Mouse (Mus musculus) adrenal gland, adult (tissue): ENCODE measurements at regions not wholly inside any gene's neighbourhood (a gene's known extent, or its start where the extent isn't known, plus 50 kb on each side); places are given as distances from the start of the nearest gene placed in this dataset.

Experiments used
- DNase-seq, 2 experiments: peaks; one replicate each; pipeline ENCODE4 v3.0.0; 2022 to 2023; ENCODE audit warnings: low spot score in 1 of 2; ENCODE audit not compliant: inconsistent age in 2 of 2

- peak; percentile 25 to 82 for DNase-seq
Measured at GRCm38 (mm10) chr3:42110976-42111847, 368.8 kb downstream of the D3Ertd751e start.

DNA sequence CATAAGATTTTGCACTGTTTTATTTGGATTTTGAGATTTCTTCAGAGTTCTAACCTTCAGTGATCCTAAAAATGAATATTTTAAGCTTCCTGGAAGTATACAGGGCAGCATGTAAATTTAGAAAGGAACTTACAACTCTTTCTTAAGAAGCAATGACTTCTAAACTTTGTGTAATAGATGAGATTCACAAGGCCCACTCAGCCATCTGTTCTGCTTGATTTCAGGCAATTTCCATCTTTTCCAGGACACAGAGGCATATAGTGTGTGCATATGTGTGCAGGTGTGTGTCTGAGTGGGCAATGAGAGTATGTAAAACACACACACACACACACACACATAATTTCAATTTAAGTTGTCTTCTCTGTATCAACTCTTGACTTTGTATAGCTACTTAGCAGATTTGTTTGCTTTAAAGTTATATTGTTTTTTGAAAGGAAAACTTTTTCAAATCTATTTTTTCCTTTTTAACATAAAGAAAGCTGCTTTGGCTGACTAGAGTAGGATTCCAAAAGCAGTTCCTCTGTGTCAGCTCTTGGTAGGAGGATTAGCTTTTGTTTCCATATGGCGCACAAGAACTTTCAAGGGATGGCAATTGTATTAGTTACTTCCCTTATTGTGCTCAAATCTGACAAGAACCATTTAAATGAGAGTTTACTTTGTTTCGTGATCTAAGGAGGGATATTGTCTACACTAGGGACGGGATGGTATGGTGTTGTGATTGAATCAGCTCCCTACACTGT, 387.6 kb downstream of the D3Ertd751e start:
- DNase-seq: no peak

DNA sequence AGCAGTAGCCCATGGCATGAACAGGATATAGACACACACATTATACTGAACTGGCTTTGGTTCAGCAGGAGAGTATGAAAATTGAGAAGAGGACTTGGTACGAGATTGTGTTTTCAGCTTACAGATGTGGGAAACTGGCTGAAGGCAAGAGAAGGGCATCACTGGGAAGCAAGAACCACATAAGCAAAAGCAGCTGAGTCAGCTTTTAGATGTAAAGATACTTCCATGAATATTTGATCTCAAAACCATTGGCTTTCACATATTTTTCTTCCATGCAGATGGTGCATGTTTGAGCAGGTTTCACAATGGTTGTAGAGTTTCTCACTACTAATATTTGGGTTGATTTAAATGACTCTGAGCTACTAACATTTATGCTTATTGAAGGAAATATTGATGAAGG, 389.9 kb downstream of the D3Ertd751e start:
- no peak for DNase-seq

DNA sequence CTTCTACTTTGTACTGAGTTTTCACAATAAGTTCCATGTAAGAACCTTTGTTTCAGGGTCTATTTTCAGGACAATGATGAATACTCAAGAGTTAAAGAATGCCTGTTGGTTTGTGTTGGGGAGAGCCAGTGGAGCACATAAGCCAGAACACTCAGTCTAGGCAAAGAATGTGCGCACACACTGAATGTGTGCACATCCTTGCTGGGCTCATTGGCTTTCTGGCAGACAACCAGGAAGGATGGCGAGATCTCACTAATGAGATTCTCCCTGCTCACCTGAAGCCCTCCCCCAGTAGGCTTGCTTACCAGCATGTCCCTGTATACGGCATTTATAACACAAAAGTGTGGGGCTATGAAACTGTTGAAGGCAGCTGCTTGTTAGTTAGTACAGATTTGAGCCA, 411.0 kb downstream of the D3Ertd751e start:
- DNase-seq: no peak

DNA sequence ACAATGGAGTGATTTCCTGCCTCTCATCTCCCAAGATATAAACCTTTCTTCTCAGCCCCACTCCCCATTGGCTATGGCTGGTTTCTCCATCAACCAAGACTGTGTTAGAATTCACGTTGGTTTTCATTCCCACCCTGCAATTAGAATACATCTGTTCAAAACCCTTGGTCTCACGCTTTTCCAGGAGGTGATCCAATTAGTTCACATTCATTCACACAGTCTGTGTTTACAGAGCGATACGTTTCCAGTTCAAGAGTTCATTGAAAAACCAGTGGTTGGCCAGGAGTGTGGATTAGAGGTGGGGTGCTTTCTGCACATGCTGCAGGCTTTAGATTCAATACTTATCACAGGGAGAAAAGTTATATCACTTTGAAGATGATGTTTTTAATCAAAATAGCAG, 412.5 kb downstream of the D3Ertd751e start:
- no peak for DNase-seq

GRCm38 (mm10) chr3:42163666-42164065, 421.3 kb downstream of the D3Ertd751e start:
- DNase-seq: no peak

- DNase-seq: no peak
Measured at GRCm38 (mm10) chr3:42199206-42199605, 456.8 kb downstream of the D3Ertd751e start.

- DNase-seq: no peak
Measured at GRCm38 (mm10) chr3:42201373-42201772, 459.0 kb downstream of the D3Ertd751e start.

DNA sequence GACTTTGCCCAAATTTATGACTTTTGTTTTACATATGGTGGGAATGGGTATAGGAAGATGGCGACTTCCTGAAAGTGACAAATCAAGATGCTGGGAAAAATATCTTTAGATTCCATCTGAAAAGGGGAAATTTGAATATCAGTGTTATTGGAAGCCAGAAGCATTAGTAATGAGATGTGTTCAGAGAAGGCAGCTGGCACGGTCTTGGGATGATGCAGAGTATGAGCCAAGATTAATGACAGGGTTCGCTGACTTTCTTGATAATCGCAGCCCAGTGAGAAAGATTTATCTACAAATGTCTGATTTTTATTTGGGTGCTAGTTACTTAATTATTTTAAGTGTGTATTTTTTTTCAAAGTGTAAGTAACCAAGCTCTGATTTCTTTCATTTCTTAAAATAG, 463.2 kb downstream of the D3Ertd751e start:
- no peak for DNase-seq

GRCm38 (mm10) chr3:42211420-42211819, 469.0 kb downstream of the D3Ertd751e start:
- DNase-seq: no peak

DNA sequence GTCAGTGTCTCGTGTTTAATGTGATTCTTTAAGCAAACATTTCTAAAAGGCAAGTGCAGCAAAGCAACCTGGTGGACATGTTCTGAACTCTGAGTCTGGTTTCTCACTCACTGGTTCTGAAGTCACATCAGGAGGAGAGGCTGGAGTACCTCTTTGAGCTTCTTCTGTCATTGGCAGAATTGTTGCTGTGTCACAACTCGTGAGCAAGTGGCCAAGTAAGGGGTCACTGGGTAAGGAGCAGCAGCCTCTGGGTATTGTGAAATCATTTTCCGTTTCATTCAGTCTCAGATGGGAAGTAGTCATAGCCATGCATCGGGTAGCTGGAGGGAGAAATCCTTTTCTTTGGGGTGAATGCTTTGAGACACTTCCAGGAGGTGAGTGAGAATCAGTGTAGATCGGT, 470.0 kb downstream of the D3Ertd751e start:
- peak in 1 of 2 experiments; percentile 43 for DNase-seq

DNA sequence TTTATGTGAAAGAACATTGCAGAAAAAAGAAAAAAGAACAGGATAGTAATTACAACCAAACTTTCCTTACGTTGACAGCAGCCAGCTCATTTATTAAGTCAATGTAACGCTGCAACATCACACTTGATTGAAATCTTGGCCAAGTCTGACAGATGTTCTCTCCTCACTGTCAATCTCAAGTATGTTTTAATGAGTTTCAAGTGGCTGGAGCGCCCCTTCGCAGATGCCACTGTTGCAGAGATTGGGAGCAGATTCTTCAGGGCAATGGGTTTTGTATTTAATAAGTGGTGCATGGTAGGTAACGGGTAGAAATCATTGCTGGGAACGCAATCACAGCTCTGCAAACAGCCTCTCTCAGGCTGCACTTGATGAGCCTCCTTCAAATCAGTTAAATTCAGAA, 470.8 kb downstream of the D3Ertd751e start:
- no peak for DNase-seq

DNA sequence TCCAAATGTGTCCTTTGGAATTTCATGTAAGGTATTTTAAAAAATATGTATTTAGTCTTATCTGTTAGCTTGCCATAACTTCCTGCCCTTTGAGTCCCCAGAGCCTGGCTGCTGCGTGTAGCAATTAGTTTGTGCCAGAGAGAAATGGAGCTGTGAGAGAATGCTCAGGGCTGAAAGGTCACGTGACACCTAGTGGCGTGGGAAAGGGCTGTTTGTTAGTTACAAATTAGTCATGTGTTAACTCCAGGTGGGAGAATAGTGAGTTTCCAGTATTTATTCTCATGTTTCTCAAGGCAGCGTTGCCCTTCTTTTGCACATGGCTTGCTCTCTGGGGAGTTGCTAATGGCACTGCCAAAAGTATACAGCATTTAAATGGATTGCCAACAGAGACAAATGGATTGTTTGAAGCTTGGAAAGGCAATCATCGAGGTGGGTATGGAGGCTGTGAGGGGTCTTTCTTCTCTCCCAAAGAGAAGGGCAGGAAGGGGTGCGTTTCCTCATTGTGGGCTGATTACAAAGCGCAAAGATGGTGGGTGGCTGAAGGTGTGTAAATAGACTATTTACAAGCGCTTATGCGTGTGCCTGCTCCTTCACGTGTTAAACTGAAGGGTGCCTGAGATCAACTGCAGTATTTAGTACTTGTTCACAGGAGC, 472.3 kb downstream of the D3Ertd751e start:
- peak in 1 of 2 experiments; percentile 27 for DNase-seq

DNA sequence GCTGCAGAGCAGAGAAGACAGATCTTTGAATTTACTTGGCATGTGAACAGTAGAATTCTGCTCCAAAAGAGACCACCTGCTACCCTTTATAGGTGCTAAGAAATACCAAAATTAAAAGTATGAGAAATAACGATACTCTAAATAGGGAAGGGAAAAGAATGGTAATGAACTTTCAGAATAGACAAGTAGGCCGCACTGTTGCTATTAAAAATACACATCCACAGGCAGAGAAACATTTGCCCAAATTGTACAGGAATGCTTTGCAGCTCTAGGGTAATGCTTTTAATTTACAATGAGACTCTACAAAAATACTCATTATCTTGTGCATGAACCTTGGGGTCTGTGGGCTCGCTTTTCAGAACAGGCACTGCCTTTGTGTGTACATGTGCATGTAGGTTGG, 476.3 kb downstream of the D3Ertd751e start:
- DNase-seq: no peak

GRCm38 (mm10) chr3:42227679-42228398, 485.4 kb downstream of the D3Ertd751e start:
- DNase-seq: no peak

DNA sequence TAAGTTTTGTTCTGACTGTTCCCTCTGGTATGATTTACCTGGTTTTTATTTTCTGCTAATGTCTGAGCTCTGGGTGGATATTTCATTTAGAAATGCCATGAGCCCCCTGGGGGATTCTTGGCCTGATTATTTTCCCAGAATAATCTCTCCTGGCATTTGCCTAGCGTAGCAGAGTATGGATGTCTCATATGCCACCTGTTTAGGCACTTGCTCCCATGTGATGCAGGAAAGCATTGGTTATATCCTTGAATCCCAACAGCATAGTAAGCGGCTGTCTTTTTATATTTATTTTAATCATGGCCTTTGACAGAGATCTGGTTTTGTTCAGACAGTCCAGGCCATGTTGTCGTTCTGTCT, 486.0 kb downstream of the D3Ertd751e start:
- DNase-seq: no peak

DNA sequence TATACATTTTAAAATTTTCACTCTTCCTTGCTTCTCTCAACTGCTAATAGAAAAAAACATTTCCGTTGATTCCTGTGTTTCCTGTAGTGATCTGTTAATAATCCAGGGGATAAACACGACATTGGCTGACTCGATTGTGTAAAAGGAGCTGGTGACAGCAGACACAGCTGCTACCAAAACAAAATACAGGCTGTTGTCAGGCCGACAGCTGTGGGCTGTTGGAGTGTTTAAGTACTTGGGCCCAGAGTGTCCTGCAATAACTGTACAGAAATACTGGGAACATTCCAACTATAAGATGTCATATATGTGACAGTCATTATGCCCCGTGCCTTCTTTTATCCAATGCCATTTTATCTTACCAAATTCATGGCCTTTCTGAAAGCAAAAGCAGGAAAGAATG, 489.9 kb downstream of the D3Ertd751e start:
- DNase-seq: no peak

DNA sequence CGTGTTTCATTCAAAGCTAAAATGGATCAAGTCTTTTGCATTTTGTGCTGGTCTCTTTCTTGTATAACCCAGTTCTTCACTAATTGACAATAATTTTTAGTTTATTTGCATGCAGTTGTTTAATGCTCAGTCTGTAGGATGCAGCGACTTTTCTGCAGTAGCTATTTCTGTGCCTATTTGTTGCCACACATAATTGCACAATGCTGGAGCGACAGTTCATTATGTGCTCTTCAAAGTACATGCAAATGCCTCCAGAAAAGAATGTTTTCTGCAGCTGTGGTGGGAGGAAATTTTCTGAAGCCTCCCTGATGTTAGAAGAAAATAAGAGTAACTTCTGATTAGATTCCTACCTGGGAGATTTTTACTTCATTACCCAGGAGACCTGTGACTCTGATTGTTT, 491.3 kb downstream of the D3Ertd751e start:
- no peak for DNase-seq

DNA sequence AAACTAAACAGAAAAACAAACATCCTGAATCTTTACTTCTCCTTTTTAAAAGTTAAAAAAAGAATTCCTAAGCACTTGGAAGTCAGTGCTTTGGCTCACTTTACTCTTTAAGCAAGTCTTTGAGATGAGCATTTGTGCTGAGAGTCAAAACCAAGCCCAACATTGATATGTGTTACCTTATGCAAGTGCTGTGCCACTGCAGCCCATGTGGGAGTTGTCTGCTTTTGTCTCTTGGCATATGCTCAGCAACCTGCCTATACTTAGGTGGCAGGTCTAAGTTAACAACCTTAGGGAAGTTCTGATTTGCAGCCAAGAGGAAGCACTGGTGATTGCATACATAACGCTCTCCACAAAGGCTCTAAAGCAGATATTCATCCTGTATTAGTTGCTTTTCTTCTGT, 493.1 kb downstream of the D3Ertd751e start:
- DNase-seq: no peak
